Mouse (Mus musculus) stomach, postnatal 0 days (tissue): ENCODE measurements around the gene Hectd4.

ENCODE experiments used
- CTCF ChIP-seq: IDR thresholded peaks from 2 replicates; pipeline ENCODE4 v1.5.1; 2016; ENCODE audit warnings: antibody characterized with exemption, low read depth, mild to moderate bottlenecking, moderate library complexity
- EP300 ChIP-seq: optimal IDR thresholded peaks from 2 replicates; pipeline ENCODE3; 2016; ENCODE audit warnings: antibody characterized with exemption

DNA sequence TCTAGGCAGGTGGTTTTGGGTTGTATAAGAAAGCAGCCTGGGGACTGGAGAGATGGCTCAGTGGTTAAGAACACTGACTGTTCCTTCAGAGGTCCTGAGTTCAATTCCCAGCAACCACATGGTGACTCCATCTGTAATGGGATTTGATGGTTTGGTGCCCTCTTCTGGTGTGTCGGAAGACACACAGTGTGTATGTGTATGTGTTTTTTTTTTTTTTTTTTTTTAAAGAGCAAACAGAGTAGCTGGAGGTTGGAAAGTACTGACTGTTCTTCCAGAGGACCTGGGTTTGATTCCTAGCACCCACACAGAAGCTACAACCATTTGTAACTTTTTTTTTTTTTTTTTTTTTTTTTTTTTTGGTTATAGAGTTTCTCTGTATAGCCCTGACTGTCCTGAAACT is 12.8 kb downstream of the Hectd4 start:
- TF ChIP-seq CTCF (no peak), EP300 (no peak)
